Mouse (Mus musculus) ovary, postnatal 10 days (tissue): ENCODE measurements around the gene Lrrc14b.

Source experiments
- DNase-seq: peaks from one replicate; pipeline ENCODE4 v3.0.0; 2022; ENCODE audit warnings: low spot score

Lrrc14b gene

DNA sequence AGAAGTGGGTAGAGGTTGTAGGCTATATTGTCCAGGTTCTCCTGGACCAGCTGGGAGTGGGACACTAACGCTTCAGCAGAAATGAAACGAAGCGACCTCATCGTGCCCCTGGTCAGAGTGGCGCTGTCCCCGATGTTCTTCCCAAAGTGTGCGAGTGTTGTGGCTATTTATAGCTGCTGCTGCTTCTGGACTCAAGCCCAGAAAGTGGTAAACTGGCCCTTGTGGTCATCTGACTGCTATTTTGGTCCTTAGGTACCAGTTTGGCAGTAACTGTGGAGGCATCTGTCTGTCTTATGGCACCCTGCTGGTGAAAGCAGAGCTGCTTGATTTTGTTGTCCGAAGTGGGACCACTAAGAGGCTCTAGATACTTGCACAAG lies at the start of gene Lrrc14b:
Lrrc14b (minus strand) TSS at position 147 of the 377 bp plus-strand sequence.
- no peak for DNase-seq

DNA sequence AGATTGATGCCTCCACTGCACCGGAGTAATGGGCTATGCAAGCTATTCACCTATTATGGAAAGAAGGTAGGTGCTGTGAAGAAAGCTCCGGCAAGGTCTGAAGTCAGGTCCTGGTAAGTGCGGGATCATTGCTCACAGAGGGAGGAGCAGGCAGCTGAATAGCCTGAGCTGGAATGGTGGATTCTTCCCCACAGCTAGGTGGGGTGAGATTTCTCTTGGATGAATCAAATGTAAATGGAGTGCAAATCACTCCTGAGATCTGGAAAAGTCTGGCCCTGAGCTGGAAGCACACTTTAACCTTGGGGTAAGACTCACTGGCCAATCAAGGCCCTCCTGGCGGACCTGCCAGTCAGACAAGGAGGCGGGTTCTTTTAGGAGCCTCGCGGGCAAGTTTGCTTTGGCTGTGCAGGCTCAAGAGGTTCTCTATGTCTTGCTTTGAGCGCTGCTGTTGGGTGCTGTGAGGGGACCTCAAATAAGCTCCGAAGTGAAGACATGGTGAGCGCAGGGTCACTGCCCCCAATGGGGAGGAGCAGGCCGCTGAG lies 35.6 kb upstream of the Lrrc14b start, which contains the start of gene Ftl1-ps1:
Ftl1-ps1 (plus strand) TSS at position 397 of the 542 bp plus-strand sequence.
- no peak for DNase-seq

DNA sequence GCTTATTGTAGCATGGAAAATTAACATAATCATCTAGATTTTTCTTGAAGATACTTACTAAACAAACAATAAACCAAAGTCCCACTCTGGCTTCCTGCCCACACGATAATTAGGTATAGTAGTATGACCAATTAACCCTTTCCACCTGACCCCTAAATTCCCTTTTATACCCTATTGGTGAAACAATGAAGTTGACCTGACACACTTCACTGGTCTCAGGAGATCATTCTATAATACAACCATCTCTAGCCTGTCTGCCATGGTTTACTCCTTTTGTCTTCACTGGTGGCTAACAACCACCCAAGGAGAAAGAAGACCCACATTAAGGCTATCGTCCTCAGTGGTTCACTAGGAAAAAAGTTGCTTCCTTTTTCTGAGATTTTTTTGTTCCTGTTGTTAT lies 27.4 kb upstream of the Lrrc14b start:
- DNase-seq, result no peak

DNA sequence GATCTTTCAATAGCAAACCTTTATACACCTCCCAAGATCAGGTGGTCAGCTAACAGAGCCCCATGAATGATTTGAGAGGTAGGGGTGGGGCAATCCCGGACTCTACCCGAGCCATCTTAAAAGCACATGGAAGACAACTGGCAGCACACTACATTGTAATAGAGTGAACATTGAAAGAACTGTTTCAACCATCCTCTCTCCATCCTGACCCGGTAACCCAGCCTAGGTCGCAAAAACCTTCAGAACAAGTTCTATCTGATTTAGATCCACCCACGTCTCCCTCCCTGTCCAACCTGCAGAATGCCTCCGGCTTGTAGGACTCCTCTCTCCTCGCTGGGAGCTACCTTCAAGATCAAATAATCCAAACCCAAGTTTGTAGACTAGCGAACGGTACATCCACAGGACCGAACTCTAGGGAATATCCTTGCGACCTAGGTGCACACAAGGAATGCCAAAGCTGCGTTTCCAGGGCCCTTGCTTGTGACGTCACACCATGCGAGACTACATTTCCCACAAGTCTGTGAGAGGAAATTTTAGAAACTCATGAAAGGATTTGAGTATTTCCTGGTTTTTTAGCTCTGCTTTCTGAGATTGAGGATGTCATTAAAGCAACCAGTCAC lies 26.7 kb upstream of the Lrrc14b start, which contains the start of gene Zfp72:
Zfp72 (minus strand) TSS at position 466 of the 620 bp plus-strand sequence.
- DNase-seq, result peak; percentile 40

- DNase-seq, result no peak
Measured at GRCm38 (mm10) chr13:74389730-74390129, 25.9 kb upstream of the Lrrc14b start.

- no peak for DNase-seq
Measured at GRCm38 (mm10) chr13:74382289-74382688, 18.5 kb upstream of the Lrrc14b start.

DNA sequence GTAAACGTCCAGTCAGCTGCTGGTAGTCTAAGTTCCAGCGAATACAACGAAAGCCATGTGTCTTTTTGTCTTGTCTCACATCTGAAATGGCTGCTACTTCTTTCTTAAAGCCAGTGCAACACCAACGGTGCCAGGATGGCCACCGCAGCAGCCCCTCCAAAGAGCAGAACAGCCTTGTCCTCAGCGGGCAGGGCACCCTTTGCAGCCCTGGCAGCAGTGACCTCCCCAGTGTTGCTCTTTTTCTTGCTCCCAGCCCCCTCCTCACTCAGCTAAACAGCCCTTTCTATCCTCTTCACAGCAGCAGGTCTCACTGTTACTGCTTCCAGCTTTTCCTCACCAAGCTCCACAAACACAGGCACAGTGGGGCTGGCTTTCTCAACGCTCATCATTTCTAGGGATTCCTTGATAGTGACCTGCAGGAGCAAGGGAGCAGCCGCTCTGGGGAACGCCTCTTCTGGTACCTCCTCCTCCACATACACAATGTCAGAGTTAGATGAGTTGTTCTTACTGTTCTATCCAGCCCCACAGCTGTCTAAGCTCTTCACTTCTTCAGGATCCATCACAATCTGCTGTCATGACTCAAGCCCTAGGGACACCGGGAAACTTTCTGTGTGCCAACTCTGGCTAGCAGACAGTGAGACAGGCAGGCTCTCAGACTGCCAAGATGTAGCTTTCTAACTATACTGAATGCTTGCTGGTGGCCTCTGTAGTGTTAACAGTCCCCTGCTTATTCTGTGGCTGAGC lies 17.9 kb upstream of the Lrrc14b start:
- DNase-seq, result no peak

DNA sequence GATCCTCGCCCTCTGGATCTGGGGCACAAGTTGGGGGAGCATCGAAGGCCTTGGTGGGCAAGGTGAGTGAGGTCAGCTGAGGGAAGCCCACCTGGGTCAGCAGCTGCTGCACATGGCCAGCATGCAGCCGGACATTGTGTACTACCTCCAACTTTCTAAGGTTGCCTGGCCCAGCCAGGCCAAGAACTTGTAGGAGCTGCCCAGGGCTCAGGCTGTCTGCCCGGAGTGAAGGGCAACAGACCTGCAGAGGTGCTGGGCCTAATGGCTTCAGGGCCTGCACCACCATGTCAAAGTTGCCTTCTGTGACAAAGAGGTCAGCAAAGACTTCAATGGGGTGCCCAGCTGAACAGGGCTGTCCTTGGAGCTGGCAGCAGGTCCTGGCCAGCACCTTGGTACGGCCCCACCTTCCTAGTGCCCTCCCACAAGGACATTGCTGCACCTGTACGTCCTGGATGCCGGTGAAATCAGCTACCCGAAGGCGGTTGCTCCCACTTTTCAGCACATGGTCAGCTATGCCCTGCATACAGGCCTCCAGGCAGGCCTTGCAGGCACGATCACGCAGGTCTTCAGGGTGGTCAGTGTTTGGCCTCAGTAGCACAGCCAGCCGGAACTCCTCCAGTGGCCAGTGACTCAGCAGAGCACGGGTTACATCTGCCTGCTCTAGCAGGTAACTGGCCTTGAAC lies 488 bp downstream of the Lrrc14b start:
- no peak for DNase-seq

DNA sequence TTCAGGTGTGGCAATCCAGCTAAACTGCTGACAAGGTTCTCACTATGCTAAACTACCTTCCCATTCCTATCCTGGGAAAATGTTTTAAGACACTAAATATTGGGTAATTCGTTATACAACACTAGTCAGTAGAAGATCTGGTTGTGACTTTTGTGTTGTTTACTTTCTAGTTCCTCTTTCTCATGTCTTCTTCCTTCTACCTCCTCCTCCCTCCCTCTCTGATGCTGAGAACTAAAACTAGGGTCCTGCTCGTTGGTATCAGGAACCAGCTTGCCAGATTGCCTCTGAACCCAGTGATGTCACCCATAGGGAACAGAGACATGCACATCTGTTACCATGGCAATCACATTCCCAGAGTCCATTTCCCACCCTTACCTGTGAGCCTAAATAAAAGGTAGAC lies 1.6 kb downstream of the Lrrc14b start:
- no peak for DNase-seq

DNA sequence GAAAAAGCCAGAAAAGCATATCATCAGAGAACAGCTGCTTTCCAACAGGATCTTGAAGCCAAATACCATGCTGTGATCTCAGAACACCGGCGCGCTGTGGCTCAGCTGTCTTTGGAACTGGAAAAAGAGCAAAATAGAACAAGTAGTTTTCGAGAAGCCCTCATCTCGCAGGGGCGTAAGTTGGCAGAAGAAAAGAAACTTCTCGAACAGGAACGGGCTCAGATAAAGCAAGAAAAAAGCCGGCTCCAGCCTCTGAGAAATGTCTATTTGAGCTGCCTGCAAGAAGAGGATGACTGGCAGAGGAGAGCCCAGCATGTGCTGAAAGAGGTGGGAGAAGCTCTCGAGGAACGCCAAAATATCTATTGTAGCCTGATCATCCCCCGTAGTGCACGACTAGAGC lies 7.3 kb downstream of the Lrrc14b start:
- DNase-seq, result no peak

GRCm38 (mm10) chr13:74350435-74350906 lies 13.3 kb downstream of the Lrrc14b start:
- DNase-seq, result no peak

DNA sequence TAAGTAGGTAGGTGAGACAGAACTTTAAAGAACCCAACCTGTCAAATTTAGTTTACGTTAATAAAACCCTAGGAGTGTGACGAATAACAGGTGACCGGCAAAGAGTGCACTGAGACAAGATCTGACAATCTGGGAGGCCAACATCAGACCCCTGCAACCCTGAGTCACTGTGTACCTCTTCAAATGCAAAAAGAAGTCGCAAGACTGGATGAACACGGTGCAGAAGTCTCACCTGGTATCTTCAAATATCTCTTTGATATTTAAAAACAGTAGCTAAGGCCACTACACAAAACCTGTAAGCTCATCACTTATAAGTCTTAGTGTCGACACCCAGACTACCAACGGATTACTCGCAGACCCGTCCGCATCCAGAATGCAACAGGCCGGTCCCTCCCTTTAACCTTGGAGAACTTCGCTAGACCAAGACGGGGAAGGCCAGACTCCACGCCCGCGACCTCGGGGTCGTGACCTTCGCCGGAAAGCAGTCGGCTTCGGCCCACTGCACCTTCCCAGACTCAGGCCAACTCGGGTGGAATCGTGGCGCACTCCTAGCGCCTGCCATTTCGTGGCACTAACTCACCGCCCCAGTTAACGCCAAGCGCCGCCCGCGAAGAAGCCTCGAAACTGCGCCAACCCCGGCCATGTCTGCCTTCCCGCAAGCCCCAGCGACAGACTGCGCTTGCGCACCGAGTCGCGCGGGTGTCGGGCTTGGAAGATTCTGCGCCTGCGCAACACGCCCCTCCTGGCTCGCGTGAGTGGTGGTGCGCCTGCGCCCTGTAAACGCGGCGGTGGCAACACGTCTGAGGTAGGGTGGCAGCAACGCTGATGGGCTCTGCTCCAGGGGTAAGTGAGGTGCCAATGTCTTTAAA lies 14.0 kb downstream of the Lrrc14b start, which contains the start of the genes Sdha and Ccdc127:
Sdha (minus strand) TSS at position 715 of the 869 bp plus-strand sequence.
Ccdc127 (plus strand) TSS at position 744 of the 869 bp plus-strand sequence.
- DNase-seq, result peak; percentile 97

DNA sequence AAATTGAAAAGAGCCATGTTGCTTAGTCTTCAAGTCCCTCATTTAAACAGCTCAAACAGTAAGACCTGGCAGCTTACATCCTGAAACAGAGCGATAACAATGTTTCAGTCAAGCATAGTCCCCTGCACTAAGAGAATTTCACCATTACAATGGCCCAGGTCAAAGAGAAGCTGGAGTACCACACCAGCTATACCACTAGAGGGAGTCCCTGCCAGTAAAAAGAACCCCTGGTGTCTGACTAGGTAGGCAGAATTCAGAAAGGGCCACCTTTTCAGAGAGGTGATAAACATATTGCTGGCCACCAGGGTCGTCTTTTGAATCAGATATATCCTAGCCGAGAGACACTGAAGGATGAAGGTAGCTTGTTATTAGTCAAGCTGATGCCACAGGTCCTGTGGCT lies 22.8 kb downstream of the Lrrc14b start:
- DNase-seq, result no peak

DNA sequence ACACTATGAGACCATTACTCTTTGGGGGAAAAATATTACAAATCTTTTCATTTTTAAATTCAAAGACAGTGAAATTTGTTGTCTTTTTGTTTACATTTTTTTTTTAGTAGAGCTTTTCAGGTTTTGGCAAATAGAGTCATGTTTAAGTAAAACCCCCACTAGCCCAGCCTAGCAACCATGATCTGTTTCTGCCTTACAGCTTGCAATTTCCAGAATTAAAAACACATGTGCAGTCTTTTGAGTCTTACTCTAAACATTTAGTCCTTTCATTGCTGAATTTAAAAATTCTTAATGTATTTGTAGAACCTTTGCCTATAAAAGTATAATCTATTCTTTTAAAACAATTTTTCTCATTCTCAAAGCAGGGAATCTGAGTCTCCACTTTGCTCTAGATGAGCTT lies 34.5 kb downstream of the Lrrc14b start:
- DNase-seq, result no peak

DNA sequence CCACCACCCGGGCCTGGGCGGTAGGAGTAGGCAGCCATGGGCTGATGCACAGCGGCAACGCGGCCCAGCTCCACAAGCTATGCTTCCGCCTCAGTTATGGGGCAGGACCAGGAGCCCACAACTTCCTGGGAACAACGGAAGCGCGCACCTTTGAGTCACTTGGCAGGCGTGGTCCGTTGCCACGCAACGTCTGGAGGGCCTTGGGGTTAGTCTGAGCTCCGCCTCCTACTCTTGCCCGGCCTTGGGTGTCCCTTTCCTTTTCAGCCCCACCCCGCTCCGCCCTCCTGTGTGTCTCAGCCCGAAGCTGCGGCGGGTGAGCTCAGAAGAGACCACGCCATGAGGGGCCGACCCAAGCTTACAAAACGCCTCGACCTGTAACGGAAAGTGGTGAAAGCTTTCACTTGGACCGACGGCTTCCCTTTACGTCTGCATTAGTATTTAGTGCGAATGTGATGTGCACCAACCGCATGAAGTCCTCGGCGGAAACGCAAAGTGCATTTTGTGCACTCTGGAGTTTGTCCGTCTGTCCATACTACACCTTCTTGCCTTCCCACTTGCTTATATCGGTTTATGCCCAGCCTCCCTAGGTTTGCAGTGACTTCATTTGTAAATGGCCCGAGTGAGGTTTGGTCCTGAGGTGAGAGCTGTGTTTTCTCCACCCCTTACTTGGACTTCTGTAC lies 46.5 kb downstream of the Lrrc14b start, which contains the start of gene Pdcd6:
Pdcd6 (minus strand) TSS at position 411 of the 680 bp plus-strand sequence.
- DNase-seq, result peak; percentile 72

DNA sequence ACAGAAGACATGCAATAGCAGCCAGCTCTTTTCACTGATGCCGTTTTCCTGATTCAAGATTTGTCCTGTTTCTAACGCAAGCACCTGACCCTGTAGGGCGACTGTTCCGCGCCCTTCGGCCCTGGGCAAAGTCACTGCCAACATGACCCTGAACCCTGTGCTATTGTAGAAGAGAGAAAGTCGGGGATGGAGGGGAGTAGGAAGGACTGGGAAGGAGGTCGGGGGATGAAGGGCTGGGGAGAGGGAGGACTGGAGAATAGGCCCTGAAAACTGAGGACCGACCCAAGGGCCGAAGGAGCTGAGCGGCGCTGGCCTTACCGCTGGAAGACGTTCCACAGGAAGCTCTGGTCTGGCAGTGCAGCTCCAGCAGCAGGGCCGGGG lies 47.0 kb downstream of the Lrrc14b start:
- no peak for DNase-seq

DNA sequence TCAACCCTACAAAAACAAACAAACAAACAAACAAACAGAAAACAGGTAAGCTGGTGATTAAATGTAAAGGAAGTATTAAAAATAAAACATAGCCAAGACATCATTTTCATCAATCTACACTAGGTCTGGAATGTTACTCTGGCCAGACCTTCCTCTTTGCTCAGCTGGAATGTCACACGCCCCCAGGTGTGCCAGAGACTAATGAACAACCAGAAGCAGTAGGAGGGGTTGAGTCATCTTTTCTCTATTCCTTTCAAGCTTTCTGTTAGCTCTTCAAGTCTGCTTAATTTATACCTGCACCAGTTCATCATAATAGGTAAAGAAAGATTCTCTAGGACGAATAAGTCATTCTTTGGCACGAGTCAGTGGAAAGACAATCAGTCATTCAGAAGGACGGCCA lies 47.4 kb downstream of the Lrrc14b start:
- no peak for DNase-seq

DNA sequence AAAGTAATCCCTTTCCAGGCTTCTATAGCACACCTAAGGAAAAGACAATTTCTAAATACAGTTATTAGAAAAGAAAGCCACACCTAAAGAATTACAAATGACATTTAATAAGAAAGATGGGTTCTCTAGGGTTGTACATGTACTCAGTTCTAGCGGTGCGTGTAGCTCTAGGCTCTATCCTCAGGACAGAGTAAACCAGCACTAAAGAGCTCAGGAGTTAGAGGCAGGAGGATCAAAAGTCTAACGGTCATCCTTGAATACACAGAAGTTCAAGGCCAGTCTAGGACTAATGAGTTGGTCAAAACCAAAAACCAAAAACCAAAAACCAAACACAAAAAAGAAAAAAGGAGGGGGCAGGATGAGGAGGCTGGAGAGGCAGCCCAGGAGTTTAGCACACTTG lies 49.2 kb downstream of the Lrrc14b start:
- no peak for DNase-seq
